Mouse (Mus musculus): ENCODE measurements around the gene Cdc37l1. TPM values are rescaled to one million over a fixed set of nuclear protein-coding genes. Genes with fewer than 3 reads are reported as not detected.

Gene Cdc37l1
- polyA plus RNA-seq, 1 experiment from 2014 or later, result 52.4 TPM

- no peak for ATAC-seq (ENCODE audit: low FRiP score)
- Histone ChIP-seq H3K4me3 (no peak overlapping the region), H3K36me3 (peaks cover 76% of the 10 kb centered on the region), H3K9ac (no peak overlapping the region), H3K4me2 (no peak overlapping the region), H3K4me1 (replicated peaks) (no peaks in the 10 kb centered on the region), H3K27me3 (no peaks in the 10 kb centered on the region), H3K9me3 (no peaks in the 10 kb centered on the region), H3K27ac (no peak overlapping the region)
- 91% methylated on average over 12 of the region's 12 CpGs for WGBS
Measured at GRCm38 (mm10) chr19:29011355-29011990, 21.3 kb downstream of the Cdc37l1 start.

- H3K27ac ChIP-seq, result no peak overlapping the region
- H3K4me2 ChIP-seq, result no peak overlapping the region
- 91% methylated on average over 5 of the region's 5 CpGs for WGBS
- H3K36me3 ChIP-seq, result peaks cover 72% of the 10 kb centered on the region
- no peaks in the 10 kb centered on the region for H3K27me3 ChIP-seq
- H3K9ac ChIP-seq, result no peak overlapping the region
- H3K4me1 ChIP-seq (replicated peaks), result no peaks in the 10 kb centered on the region
- no peak overlapping the region for H3K4me3 ChIP-seq
- no peaks in the 10 kb centered on the region for H3K9me3 ChIP-seq
- ATAC-seq (ENCODE audit: low FRiP score), result no peak
Measured at GRCm38 (mm10) chr19:29014466-29015055, 24.4 kb downstream of the Cdc37l1 start.

GRCm38 (mm10) chr19:29015410-29016203, 25.5 kb downstream of the Cdc37l1 start:
- no peaks in the 10 kb centered on the region for H3K27me3 ChIP-seq
- no peak overlapping the region for H3K27ac ChIP-seq
- H3K9me3 ChIP-seq, result no peaks in the 10 kb centered on the region
- peaks cover 81% of the 10 kb centered on the region for H3K36me3 ChIP-seq
- no peak overlapping the region for H3K9ac ChIP-seq
- no peak for ATAC-seq (ENCODE audit: low FRiP score)
- no peaks in the 10 kb centered on the region for H3K4me1 ChIP-seq (replicated peaks)
- WGBS, result 84% methylated on average over 8 of the region's 8 CpGs
- no peak overlapping the region for H3K4me3 ChIP-seq
- no peak overlapping the region for H3K4me2 ChIP-seq

GRCm38 (mm10) chr19:29016204-29016765, 26.1 kb downstream of the Cdc37l1 start:
- Histone ChIP-seq H3K4me2 (no peak overlapping the region), H3K4me1 (replicated peaks) (no peaks in the 10 kb centered on the region), H3K36me3 (peaks cover 80% of the 10 kb centered on the region), H3K9ac (no peak overlapping the region), H3K4me3 (no peak overlapping the region), H3K27me3 (no peaks in the 10 kb centered on the region), H3K27ac (no peak overlapping the region), H3K9me3 (no peaks in the 10 kb centered on the region)
- WGBS, result 94% methylated on average over 5 of the region's 5 CpGs
- no peak for ATAC-seq (ENCODE audit: low FRiP score)

GRCm38 (mm10) chr19:29016786-29017185, 26.6 kb downstream of the Cdc37l1 start:
- no peak for ATAC-seq (ENCODE audit: low FRiP score)
- Histone ChIP-seq H3K4me3 (no peak overlapping the region), H3K9ac (no peak overlapping the region), H3K36me3 (peaks cover 80% of the 10 kb centered on the region), H3K27ac (no peak overlapping the region), H3K4me1 (replicated peaks) (no peaks in the 10 kb centered on the region), H3K9me3 (no peaks in the 10 kb centered on the region), H3K4me2 (no peak overlapping the region), H3K27me3 (no peaks in the 10 kb centered on the region)
- WGBS, result 94% methylated on average over 5 of the region's 5 CpGs

- Histone ChIP-seq H3K4me2 (no peak overlapping the region), H3K9ac (no peak overlapping the region), H3K27me3 (no peaks in the 10 kb centered on the region), H3K27ac (no peak overlapping the region), H3K9me3 (no peaks in the 10 kb centered on the region), H3K36me3 (peaks cover 73% of the 10 kb centered on the region), H3K4me3 (no peak overlapping the region), H3K4me1 (replicated peaks) (peaks cover 10% of the 10 kb centered on the region)
- no peak for ATAC-seq (ENCODE audit: low FRiP score)
- WGBS, result 92% methylated on average over 3 of the region's 3 CpGs
Measured at GRCm38 (mm10) chr19:29019647-29020046, 29.5 kb downstream of the Cdc37l1 start.

- Histone ChIP-seq H3K4me1 (replicated peaks) (peaks cover 10% of the 10 kb centered on the region), H3K9ac (no peak overlapping the region), H3K27me3 (no peaks in the 10 kb centered on the region), H3K36me3 (peaks cover 79% of the 10 kb centered on the region), H3K4me2 (no peak overlapping the region), H3K4me3 (no peak overlapping the region), H3K27ac (no peak overlapping the region), H3K9me3 (no peaks in the 10 kb centered on the region)
- no peak for ATAC-seq (ENCODE audit: low FRiP score)
- WGBS, result 95% methylated on average over 7 of the region's 7 CpGs
Measured at GRCm38 (mm10) chr19:29021754-29022345, 31.7 kb downstream of the Cdc37l1 start.

- H3K4me2 ChIP-seq, result no peak overlapping the region
- H3K9ac ChIP-seq, result no peak overlapping the region
- no peaks in the 10 kb centered on the region for H3K27me3 ChIP-seq
- WGBS, result 71% methylated on average over 11 of the region's 11 CpGs
- H3K27ac ChIP-seq, result peak overlapping the region; percentile 37
- H3K9me3 ChIP-seq, result no peaks in the 10 kb centered on the region
- H3K4me3 ChIP-seq, result no peak overlapping the region
- ATAC-seq (ENCODE audit: low FRiP score), result peak; percentile 75
- peaks cover 10% of the 10 kb centered on the region for H3K4me1 ChIP-seq (replicated peaks)
- peaks cover 61% of the 10 kb centered on the region for H3K36me3 ChIP-seq
Measured at GRCm38 (mm10) chr19:29024391-29024947, 34.3 kb downstream of the Cdc37l1 start.

- Histone ChIP-seq H3K27me3 (no peaks in the 10 kb centered on the region), H3K36me3 (peaks cover 41% of the 10 kb centered on the region), H3K9me3 (no peaks in the 10 kb centered on the region), H3K4me2 (no peak overlapping the region), H3K9ac (no peak overlapping the region), H3K27ac (no peak overlapping the region), H3K4me1 (replicated peaks) (no peaks in the 10 kb centered on the region), H3K4me3 (no peak overlapping the region)
- no peak for ATAC-seq (ENCODE audit: low FRiP score)
- 98% methylated on average over 3 of the region's 3 CpGs for WGBS
Measured at GRCm38 (mm10) chr19:29031788-29032187, 41.6 kb downstream of the Cdc37l1 start.

- no peak for ATAC-seq (ENCODE audit: low FRiP score)
- H3K9me3 ChIP-seq, result no peaks in the 10 kb centered on the region
- H3K9ac ChIP-seq, result no peak overlapping the region
- H3K27me3 ChIP-seq, result no peaks in the 10 kb centered on the region
- no peak overlapping the region for H3K4me3 ChIP-seq
- peaks cover 47% of the 10 kb centered on the region for H3K36me3 ChIP-seq
- no peak overlapping the region for H3K27ac ChIP-seq
- H3K4me2 ChIP-seq, result no peak overlapping the region
- H3K4me1 ChIP-seq (replicated peaks), result no peaks in the 10 kb centered on the region
Measured at GRCm38 (mm10) chr19:29032662-29033061, 42.5 kb downstream of the Cdc37l1 start.

- no peaks in the 10 kb centered on the region for H3K27me3 ChIP-seq
- 80% methylated on average over 5 of the region's 5 CpGs for WGBS
- no peak overlapping the region for H3K4me2 ChIP-seq
- no peak overlapping the region for H3K4me3 ChIP-seq
- no peaks in the 10 kb centered on the region for H3K4me1 ChIP-seq (replicated peaks)
- H3K27ac ChIP-seq, result no peak overlapping the region
- no peak for ATAC-seq (ENCODE audit: low FRiP score)
- H3K36me3 ChIP-seq, result peaks cover 43% of the 10 kb centered on the region
- no peaks in the 10 kb centered on the region for H3K9me3 ChIP-seq
- no peak overlapping the region for H3K9ac ChIP-seq
Measured at GRCm38 (mm10) chr19:29037026-29037425, 46.9 kb downstream of the Cdc37l1 start.

GRCm38 (mm10) chr19:29037541-29037940, 47.4 kb downstream of the Cdc37l1 start:
- H3K9ac ChIP-seq, result no peak overlapping the region
- H3K27me3 ChIP-seq, result no peaks in the 10 kb centered on the region
- no peaks in the 10 kb centered on the region for H3K4me1 ChIP-seq (replicated peaks)
- H3K9me3 ChIP-seq, result no peaks in the 10 kb centered on the region
- H3K36me3 ChIP-seq, result peaks cover 41% of the 10 kb centered on the region
- H3K4me2 ChIP-seq, result no peak overlapping the region
- WGBS, result 92% methylated on average over 10 of the region's 10 CpGs
- H3K4me3 ChIP-seq, result no peak overlapping the region
- no peak for ATAC-seq (ENCODE audit: low FRiP score)
- no peak overlapping the region for H3K27ac ChIP-seq
